Mouse (Mus musculus): Measurements from ENCODE around the gene Tesk2. TPM values are rescaled to one million over a fixed set of nuclear protein-coding genes. Genes with fewer than 3 reads are reported as not detected.
A peak's percentile ranks its signal among the peaks of the same experiment; 100 is the strongest.

The Tesk2 gene
- polyA plus RNA-seq, 1 experiment from 2014 or later: 3.0 TPM

GRCm38 (mm10) chr4:116719396-116719795 lies 1.4 kb upstream of the Tesk2 start:
- Histone ChIP-seq H3K27me3 (replicated peaks) (no peaks in the 10 kb centered on the region), H3K9ac (no peak overlapping the region), H3K4me3 (no peak overlapping the region), H3K4me1 (peaks cover 18% of the 10 kb centered on the region), H3K27ac (replicated peaks) (no peak overlapping the region), H3K36me3 (peaks cover 15% of the 10 kb centered on the region), H3K9me3 (no peaks in the 10 kb centered on the region), H3K4me2 (no peak overlapping the region)
- WGBS: 15% methylated on average over 3 of the region's 3 CpGs
- no peak for ATAC-seq (ENCODE audit: extremely low read depth, insufficient number of reproducible peaks, low FRiP score, low TSS enrichment)

GRCm38 (mm10) chr4:116721098-116721628 lies 415 bp downstream of the Tesk2 start:
- H3K27me3 ChIP-seq (replicated peaks): no peaks in the 10 kb centered on the region
- peak; percentile 44; the same call in 1 of the 2 replicates for ATAC-seq (ENCODE audit: extremely low read depth, insufficient number of reproducible peaks, low FRiP score, low TSS enrichment)
- 1% methylated on average over 29 of the region's 29 CpGs for WGBS

GRCm38 (mm10) chr4:116722230-116722629 lies 1.5 kb downstream of the Tesk2 start:
- Histone ChIP-seq H3K4me3 (peak overlapping the region; percentile 86), H3K27ac (replicated peaks) (no peak overlapping the region), H3K27me3 (replicated peaks) (no peaks in the 10 kb centered on the region), H3K4me2 (peak overlapping the region; percentile 96), H3K9ac (0 out of 2 replicates have a peak overlapping the region, but pooled peaks have one; percentile 90), H3K9me3 (no peaks in the 10 kb centered on the region), H3K4me1 (peaks cover 18% of the 10 kb centered on the region), H3K36me3 (no peaks in the 10 kb centered on the region)
- WGBS: 32% methylated on average over 7 of the region's 7 CpGs
- no peak for ATAC-seq (ENCODE audit: extremely low read depth, insufficient number of reproducible peaks, low FRiP score, low TSS enrichment)

More at GRCm38 (mm10) chr4:116721098-116721628, 415 bp downstream of the Tesk2 start:
- no peaks in the 10 kb centered on the region for H3K9me3 ChIP-seq
- peak overlapping the region; percentile 86 for H3K4me3 ChIP-seq
- H3K4me1 ChIP-seq: peaks cover 18% of the 10 kb centered on the region
- H3K27ac ChIP-seq (replicated peaks): peak overlapping the region; percentile 88
- peaks cover 2% of the 10 kb centered on the region; the same call in 1 of the 2 replicates for H3K36me3 ChIP-seq
- peak overlapping the region; percentile 96 for H3K4me2 ChIP-seq
- peak overlapping the region; percentile 90 for H3K9ac ChIP-seq

GRCm38 (mm10) chr4:116725444-116725843 lies 4.7 kb downstream of the Tesk2 start:
- H3K27ac ChIP-seq (replicated peaks): no peak overlapping the region
- H3K4me1 ChIP-seq: peaks cover 13% of the 10 kb centered on the region
- H3K4me3 ChIP-seq: no peak overlapping the region
- H3K27me3 ChIP-seq (replicated peaks): no peaks in the 10 kb centered on the region
- 72% methylated on average over 5 of the region's 5 CpGs for WGBS
- H3K36me3 ChIP-seq: no peaks in the 10 kb centered on the region
- no peak overlapping the region for H3K9ac ChIP-seq
- no peak for ATAC-seq (ENCODE audit: extremely low read depth, insufficient number of reproducible peaks, low FRiP score, low TSS enrichment)
- H3K9me3 ChIP-seq: no peaks in the 10 kb centered on the region
- H3K4me2 ChIP-seq: no peak overlapping the region

GRCm38 (mm10) chr4:116727401-116727800 lies 6.7 kb downstream of the Tesk2 start:
- H3K36me3 ChIP-seq: no peaks in the 10 kb centered on the region
- 73% methylated on average over 3 of the region's 3 CpGs for WGBS
- no peak overlapping the region for H3K4me2 ChIP-seq
- ATAC-seq (ENCODE audit: extremely low read depth, insufficient number of reproducible peaks, low FRiP score, low TSS enrichment): no peak
- H3K9ac ChIP-seq: no peak overlapping the region
- H3K27ac ChIP-seq (replicated peaks): no peak overlapping the region
- H3K9me3 ChIP-seq: no peaks in the 10 kb centered on the region
- no peak overlapping the region for H3K4me3 ChIP-seq
- H3K27me3 ChIP-seq (replicated peaks): no peaks in the 10 kb centered on the region
- peaks cover 8% of the 10 kb centered on the region for H3K4me1 ChIP-seq

- Histone ChIP-seq H3K4me1 (peaks cover 6% of the 10 kb centered on the region), H3K9ac (no peak overlapping the region), H3K27me3 (replicated peaks) (no peaks in the 10 kb centered on the region), H3K4me3 (no peak overlapping the region), H3K4me2 (no peak overlapping the region), H3K9me3 (no peaks in the 10 kb centered on the region), H3K36me3 (no peaks in the 10 kb centered on the region), H3K27ac (replicated peaks) (no peak overlapping the region)
- ATAC-seq (ENCODE audit: extremely low read depth, insufficient number of reproducible peaks, low FRiP score, low TSS enrichment): no peak
- 83% methylated on average over 3 of the region's 3 CpGs for WGBS
Measured at GRCm38 (mm10) chr4:116729532-116729931, 8.8 kb downstream of the Tesk2 start.

- Histone ChIP-seq H3K27ac (replicated peaks) (no peak overlapping the region), H3K4me2 (peak overlapping the region; percentile 31), H3K27me3 (replicated peaks) (no peaks in the 10 kb centered on the region), H3K9ac (no peak overlapping the region), H3K9me3 (no peaks in the 10 kb centered on the region), H3K4me1 (peaks cover 6% of the 10 kb centered on the region), H3K4me3 (no peak overlapping the region), H3K36me3 (no peaks in the 10 kb centered on the region)
- 38% methylated on average over 9 of the region's 9 CpGs for WGBS
- ATAC-seq (ENCODE audit: extremely low read depth, insufficient number of reproducible peaks, low FRiP score, low TSS enrichment): no peak
Measured at GRCm38 (mm10) chr4:116731077-116731476, 10.3 kb downstream of the Tesk2 start.

- peaks cover 6% of the 10 kb centered on the region for H3K4me1 ChIP-seq
- no peak overlapping the region for H3K27ac ChIP-seq (replicated peaks)
- H3K4me2 ChIP-seq: no peak overlapping the region
- 65% methylated on average over 5 of the region's 5 CpGs for WGBS
- no peaks in the 10 kb centered on the region for H3K27me3 ChIP-seq (replicated peaks)
- no peaks in the 10 kb centered on the region for H3K36me3 ChIP-seq
- no peaks in the 10 kb centered on the region for H3K9me3 ChIP-seq
- no peak overlapping the region for H3K9ac ChIP-seq
- H3K4me3 ChIP-seq: no peak overlapping the region
- ATAC-seq (ENCODE audit: extremely low read depth, insufficient number of reproducible peaks, low FRiP score, low TSS enrichment): no peak
Measured at GRCm38 (mm10) chr4:116732355-116732754, 11.6 kb downstream of the Tesk2 start.

- no peaks in the 10 kb centered on the region for H3K27me3 ChIP-seq (replicated peaks)
- no peak overlapping the region for H3K4me3 ChIP-seq
- H3K4me2 ChIP-seq: no peak overlapping the region
- H3K9ac ChIP-seq: no peak overlapping the region
- no peak for ATAC-seq (ENCODE audit: extremely low read depth, insufficient number of reproducible peaks, low FRiP score, low TSS enrichment)
- H3K4me1 ChIP-seq: peaks cover 14% of the 10 kb centered on the region
- no peaks in the 10 kb centered on the region for H3K9me3 ChIP-seq
- WGBS: 65% methylated on average over 2 of the region's 2 CpGs
- no peak overlapping the region for H3K27ac ChIP-seq (replicated peaks)
- no peaks in the 10 kb centered on the region for H3K36me3 ChIP-seq
Measured at GRCm38 (mm10) chr4:116734996-116735395, 14.2 kb downstream of the Tesk2 start.

GRCm38 (mm10) chr4:116738972-116739751 lies 18.4 kb downstream of the Tesk2 start:
- H3K4me3 ChIP-seq: no peak overlapping the region
- H3K9ac ChIP-seq: no peak overlapping the region
- no peak overlapping the region for H3K27ac ChIP-seq (replicated peaks)
- no peaks in the 10 kb centered on the region for H3K9me3 ChIP-seq
- no peak for ATAC-seq (ENCODE audit: extremely low read depth, insufficient number of reproducible peaks, low FRiP score, low TSS enrichment)
- 0 out of 2 replicates have a peak overlapping the region, but pooled peaks have one; percentile 19 for H3K4me2 ChIP-seq
- H3K4me1 ChIP-seq: peaks cover 8% of the 10 kb centered on the region
- WGBS: 45% methylated on average over 9 of the region's 9 CpGs
- H3K36me3 ChIP-seq: no peaks in the 10 kb centered on the region
- H3K27me3 ChIP-seq (replicated peaks): no peaks in the 10 kb centered on the region

GRCm38 (mm10) chr4:116749750-116750149 lies 29.0 kb downstream of the Tesk2 start:
- ATAC-seq (ENCODE audit: extremely low read depth, insufficient number of reproducible peaks, low FRiP score, low TSS enrichment): no peak
- H3K36me3 ChIP-seq: no peaks in the 10 kb centered on the region
- H3K9me3 ChIP-seq: no peaks in the 10 kb centered on the region
- WGBS: 84% methylated on average over 2 of the region's 2 CpGs
- no peaks in the 10 kb centered on the region for H3K4me1 ChIP-seq
- no peak overlapping the region for H3K9ac ChIP-seq
- no peak overlapping the region for H3K4me2 ChIP-seq
- H3K4me3 ChIP-seq: no peak overlapping the region
- no peaks in the 10 kb centered on the region for H3K27me3 ChIP-seq (replicated peaks)
- H3K27ac ChIP-seq (replicated peaks): no peak overlapping the region

- H3K36me3 ChIP-seq: no peaks in the 10 kb centered on the region
Measured at GRCm38 (mm10) chr4:116761914-116762313, 41.2 kb downstream of the Tesk2 start.

More at GRCm38 (mm10) chr4:116761914-116762313, 41.2 kb downstream of the Tesk2 start:
- Histone ChIP-seq H3K27me3 (replicated peaks) (no peaks in the 10 kb centered on the region), H3K4me3 (no peak overlapping the region), H3K4me1 (no peaks in the 10 kb centered on the region), H3K4me2 (no peak overlapping the region), H3K9ac (no peak overlapping the region), H3K27ac (replicated peaks) (no peak overlapping the region), H3K9me3 (no peaks in the 10 kb centered on the region)
- WGBS: 69% methylated on average over 2 of the region's 2 CpGs
- ATAC-seq (ENCODE audit: extremely low read depth, insufficient number of reproducible peaks, low FRiP score, low TSS enrichment): no peak
